Mouse (Mus musculus): ENCODE measurements around the gene Asb8.
A peak's percentile ranks its signal among the peaks of the same experiment; 100 is the strongest.

Asb8 gene

DNA sequence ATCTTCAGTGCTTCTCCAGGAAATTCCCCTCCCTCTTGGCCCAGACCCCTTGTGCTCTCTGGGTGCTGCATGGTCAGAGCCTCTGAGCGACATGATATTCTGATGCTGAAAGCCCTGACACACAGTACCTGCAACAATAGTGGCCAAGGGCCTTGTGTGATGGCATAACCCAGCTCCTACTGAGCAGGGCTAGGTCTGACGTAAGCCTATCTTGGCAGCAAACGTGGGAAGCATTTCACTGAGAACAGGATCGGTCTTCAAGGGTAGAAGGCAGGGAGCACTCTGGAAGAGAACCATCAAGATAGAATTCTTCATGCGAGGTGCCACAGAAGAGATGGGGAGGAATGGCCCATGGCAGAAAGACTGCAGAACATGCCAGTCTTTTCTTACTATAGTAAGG is at the start of gene Asb8:
Asb8 (minus strand) TSS at position 101 of the 400 bp plus-strand sequence.
- no peak for DNase-seq (ENCODE audit: low spot score)

DNA sequence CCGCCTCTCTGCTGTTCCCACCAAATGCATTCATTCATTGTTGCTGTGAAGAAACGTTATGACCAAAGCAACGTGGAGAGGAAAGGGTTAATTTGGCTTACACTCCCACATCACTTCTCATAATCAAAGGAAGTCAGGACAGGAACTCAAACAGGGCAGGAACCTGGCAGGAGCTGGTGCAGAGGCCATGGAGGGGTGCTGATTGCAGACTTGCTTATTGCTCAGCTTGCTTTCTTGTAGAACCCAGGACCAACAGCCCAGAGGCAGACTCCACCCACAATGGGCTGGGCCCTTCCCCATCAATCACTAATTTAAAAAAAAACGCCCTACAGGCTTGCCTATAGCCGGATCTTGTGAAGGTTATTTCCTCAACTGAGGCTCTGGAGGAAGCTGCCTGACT is 48.7 kb upstream of the Asb8 start:
- no peak for DNase-seq (ENCODE audit: low spot score)

GRCm38 (mm10) chr15:98213336-98213870 is 48.0 kb upstream of the Asb8 start:
- DNase-seq (ENCODE audit: low spot score), result no peak

GRCm38 (mm10) chr15:98209676-98210075 is 44.3 kb upstream of the Asb8 start:
- no peak for DNase-seq (ENCODE audit: low spot score)

DNA sequence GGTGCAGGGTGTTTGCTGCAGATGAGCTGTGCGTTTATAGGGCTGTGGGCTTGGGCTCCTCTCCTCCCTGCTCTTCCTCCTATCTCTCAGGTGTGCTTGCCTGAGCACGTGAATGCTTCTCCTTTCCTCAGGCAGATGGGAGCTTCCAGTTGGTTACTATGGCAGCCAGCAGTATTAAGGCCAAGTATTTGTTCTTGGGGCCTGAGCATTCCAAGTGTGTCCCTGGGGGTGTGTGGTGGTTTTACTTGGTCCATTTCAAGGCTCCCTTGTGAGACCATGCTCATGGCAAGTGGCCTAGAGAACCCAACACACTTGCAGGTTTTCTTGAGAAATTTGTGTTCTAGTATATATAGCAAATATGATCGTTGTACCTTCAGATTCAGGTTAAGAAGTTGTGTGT is 30.0 kb upstream of the Asb8 start, which contains the start of gene Olfr288:
Olfr288 (minus strand) TSS at position 101 of the 400 bp plus-strand sequence.
- DNase-seq (ENCODE audit: low spot score), result no peak

GRCm38 (mm10) chr15:98184456-98184855 is 19.0 kb upstream of the Asb8 start:
- no peak for DNase-seq (ENCODE audit: low spot score)

DNA sequence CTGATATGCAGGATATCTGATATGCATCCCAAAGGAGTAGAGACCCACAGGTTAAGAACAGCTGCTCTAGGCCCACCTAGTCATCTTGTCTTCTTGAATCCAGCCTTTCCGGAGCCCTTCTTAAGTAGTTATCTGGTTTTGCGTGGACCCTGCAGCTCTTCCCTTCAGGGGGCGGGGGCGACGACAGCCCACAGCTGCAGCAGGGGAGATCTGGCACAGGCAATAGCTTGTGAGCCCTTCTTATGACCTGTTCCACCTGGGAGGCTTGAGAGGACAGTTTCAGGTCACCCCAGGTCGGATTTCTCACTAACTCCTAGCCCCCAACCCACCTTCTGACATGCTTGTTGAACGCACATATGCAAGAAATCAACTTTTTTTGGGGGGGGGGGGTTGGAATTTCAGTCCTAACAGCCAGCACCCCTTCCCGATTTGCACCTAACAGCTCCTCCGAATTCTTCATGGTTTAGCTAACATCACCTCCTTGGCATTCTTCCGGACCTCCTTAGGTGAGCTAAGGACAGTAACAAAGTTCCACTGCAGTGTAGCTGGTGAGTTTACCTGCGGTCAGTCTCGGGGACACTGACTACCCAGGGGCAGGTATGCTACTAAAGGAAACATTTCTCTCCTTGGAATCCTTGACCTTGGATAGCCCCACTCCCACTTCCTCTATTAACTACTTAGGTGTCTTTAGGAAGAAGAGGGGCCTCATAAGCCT is 16.6 kb upstream of the Asb8 start:
- DNase-seq (ENCODE audit: low spot score), result no peak

GRCm38 (mm10) chr15:98181132-98181711 is 15.8 kb upstream of the Asb8 start:
- DNase-seq (ENCODE audit: low spot score), result peak; percentile 96

GRCm38 (mm10) chr15:98180567-98181131 is 15.2 kb upstream of the Asb8 start:
- no peak for DNase-seq (ENCODE audit: low spot score)

DNA sequence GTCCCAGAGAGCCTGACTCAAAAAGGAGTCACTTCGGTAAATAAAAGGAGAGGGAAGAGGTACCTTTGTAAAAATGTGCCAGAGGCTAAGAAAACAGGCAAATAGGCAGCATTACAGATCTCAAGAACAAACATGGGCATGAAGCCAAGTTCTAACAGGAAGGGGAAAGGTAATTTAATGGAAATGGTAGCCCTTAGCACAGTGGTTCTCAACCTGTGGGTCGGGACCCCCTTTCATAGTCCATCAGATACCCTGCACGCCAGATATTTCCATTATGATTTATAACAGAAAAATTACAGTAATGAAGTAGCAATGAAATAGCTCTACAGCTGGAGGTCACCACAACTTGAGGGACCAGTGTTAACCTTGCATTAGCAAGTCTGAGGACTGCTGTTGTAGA is 11.9 kb upstream of the Asb8 start:
- no peak for DNase-seq (ENCODE audit: low spot score)

DNA sequence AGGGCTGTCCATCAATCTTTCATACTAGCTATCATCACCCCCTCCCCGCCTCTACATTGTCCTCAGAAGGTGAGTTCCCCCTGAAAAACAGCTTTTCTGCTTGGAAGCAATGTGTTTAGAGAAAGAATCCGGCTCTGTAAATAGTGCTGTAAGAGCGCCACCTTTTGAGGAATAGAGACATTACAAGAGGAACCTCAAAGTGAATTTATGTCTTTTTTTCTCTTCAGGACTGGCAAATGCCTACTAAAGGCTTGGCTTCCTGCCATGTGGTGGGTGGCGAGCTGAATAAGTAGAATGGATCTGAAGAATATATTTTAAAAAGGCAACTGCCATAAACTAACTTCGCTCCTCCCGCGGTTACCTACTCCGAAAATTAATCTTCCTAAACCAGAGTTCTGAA is 8.4 kb upstream of the Asb8 start:
- DNase-seq (ENCODE audit: low spot score), result no peak

- DNase-seq (ENCODE audit: low spot score), result no peak
These were observed 6.7 kb upstream of the Asb8 start for GRCm38 (mm10) chr15:98172113-98172512.

DNA sequence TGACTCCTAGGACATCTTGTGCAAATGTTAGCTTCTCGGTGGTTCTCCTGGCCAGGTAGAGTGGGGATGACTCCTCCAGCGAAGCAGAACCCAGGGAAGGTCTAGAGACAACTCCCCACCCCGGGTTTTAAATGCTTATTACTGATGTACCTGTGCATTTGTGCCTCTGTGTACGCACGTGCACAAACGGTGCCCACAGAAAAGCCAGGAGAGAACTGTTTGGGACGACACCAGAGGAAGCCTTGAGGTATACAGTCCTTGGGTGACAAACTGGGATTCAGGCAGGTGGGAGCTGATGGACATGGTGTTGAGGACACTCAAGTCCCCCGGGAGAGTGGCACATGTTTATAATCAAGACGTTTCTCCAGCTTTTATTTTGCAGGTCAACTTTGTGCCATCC is 5.5 kb upstream of the Asb8 start:
- DNase-seq (ENCODE audit: low spot score), result no peak

GRCm38 (mm10) chr15:98170365-98170764 is 4.9 kb upstream of the Asb8 start:
- no peak for DNase-seq (ENCODE audit: low spot score)

DNA sequence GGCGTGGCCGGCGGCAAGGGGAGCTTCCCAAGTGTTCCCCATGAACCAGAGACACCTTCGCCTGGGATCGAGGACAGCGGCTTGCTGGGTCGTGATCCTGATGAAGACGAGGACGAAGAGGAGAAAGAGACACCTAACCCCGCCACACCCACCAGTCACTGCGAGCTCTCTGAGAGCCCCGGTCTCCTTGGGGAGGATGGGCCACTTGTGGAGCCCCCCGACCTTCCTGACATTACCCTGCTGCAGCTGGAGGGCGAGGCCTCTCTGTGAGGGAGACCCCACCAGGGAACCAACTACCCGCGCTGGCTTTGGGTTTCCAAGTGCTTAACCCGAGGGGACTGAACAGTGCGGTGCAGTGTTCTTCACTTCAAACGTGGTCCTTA is 3.2 kb upstream of the Asb8 start:
- DNase-seq (ENCODE audit: low spot score), result no peak

DNA sequence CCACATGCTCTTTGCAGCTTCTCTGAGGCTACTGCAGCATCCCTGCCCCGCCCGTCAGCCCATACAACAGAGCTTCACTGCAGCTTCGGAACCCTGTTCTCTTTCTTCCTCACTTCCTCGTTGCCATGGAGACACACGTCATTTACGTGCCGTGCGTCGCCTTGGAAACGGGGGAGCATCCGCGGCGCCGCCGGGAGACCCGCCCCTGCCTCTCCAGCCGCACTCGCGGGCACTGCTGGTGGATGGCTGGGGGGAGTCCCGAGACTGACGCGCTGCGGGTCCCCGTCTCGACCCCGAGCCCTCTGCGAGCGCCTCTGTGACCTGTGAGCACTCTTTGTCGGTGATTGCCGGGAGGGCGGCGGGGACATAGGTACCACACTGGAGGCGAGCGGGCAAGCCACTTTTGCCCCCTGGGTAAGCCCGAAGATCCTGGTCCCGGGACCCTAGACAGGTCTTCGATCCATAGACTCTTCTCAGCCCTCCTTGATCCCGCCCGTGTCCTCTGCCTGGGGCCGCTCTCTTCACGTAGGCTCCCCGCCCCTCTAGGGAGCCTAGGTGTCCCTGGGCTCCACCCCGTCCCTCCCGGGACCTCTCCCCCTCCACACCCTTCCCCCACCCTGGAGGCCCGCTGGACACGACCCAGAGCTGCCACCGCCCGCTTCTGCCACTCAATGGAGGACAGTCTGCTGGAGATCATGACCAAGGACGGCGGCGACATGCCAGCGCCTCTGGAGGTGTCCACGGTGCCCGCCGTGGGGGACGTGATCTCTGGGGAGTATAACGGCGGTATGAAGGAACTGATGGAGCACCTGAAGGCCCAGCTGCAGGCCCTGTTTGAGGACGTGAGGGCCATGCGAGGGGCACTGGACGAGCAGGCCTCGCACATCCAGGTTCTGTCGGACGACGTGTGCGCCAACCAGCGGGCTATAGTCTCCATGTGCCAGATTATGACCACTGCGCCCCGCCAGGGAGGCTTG is 2.5 kb upstream of the Asb8 start:
- peak; percentile 83 for DNase-seq (ENCODE audit: low spot score)

DNA sequence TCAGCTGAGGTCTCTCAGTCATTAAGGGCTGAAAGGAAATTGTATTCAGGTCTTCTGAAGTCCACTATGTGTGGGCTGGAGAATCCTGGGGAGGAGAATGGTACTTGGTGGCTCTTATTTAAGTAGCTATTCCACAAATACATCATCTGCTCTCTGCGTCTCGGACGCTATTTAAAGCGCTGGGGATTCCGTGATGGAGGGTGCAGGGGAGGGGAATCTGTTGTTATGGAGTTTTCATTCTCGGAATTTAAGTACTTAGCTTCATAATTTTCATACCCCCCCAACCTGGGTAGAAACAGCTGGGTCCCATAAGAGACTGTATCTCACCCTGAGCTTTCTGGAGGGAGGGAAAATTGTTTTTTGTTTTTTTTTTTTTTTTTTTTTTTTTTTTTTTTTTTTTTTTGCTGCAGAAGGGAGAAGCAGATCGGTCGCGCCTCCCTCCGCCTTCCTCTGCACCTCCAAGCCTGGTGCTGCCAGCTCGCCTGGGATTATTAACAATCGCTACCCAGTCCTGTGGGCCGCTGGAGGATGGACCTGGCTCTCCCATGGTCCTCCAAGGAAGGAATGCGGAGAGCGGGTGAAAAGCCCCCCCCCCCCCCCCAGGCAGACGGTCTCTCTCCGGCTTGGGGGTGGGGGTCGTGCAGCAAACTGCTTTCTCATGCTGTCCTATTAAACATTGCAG is 1.7 kb upstream of the Asb8 start, which contains the start of gene Ccdc184:
Ccdc184 (plus strand) TSS at position 196 of the 682 bp plus-strand sequence.
- no peak for DNase-seq (ENCODE audit: low spot score)

DNA sequence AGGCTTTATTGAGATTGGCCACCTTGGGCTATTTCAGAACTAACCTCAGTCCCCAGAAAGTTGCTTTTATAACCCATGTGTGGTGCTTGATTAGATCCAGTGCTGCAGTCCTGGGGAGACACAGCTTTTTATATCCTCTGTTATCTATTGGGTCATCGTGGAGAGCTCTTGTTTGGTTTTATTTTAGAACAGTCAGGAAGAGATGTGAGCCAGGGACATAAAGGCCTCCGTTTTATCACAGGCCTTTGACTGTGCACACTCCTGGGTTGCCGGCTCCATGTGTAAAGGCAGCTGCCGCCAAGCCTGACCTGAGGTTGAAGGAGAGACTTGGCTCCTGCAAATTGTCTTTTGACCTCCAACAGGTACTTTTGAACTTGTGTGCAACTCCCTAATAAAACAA is 2.9 kb downstream of the Asb8 start:
- DNase-seq (ENCODE audit: low spot score), result no peak

DNA sequence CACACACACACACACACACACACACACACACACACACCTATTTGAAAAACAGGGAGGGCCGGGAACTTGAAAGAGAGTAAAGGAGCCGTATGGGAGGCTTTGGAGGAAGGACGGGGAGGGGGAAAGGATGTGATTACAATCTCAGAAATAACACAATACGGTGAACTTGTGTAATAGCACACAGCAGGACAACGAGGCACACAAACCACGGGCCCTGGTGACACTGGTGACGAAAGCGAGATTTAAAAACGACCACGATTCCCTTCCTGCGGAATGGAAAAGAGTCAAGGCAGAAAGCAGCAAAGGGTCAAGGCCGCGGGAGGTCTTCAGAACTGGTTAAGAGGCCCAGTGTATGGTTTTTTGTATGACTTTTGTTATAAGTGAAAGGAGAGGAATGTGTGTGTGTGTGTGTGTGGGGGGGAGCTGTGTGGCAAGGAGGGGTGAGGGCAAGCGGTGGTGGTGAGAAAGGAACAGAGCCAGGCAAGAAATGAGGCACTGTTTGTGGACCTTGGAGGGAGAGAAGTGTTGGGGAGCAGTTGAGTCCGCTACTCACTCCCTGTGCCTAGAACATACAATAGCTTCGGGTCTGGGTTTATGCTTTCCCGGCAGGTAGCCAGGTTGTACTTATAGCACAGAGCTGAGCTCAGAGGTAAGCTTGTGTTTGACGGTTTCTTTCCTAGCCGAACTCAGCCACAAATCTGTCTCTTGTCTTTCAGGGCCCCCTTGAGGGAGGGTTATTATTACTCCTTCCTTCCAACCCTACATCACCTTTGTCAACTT is 4.2 kb downstream of the Asb8 start:
- DNase-seq (ENCODE audit: low spot score), result no peak

DNA sequence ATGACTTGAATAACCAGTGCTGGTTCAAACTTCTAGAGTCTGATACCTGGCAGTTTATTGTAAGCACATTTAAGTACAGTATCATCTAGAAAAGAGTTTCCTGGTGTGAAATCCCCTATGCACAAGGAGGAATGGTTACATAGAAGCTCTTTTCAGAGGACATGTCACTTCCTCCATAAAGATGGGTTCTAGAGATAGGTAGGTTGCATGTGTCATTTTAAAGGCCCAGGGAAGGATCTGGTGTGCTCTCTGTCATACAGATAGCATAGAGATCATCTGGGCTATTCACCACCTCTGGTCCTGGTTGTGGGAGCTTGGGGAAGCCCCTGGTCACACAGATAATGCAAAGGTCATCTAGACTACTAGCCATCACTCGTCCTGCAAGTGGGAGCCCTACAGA is 8.2 kb downstream of the Asb8 start:
- no peak for DNase-seq (ENCODE audit: low spot score)

GRCm38 (mm10) chr15:98155944-98156343 is 9.5 kb downstream of the Asb8 start:
- DNase-seq (ENCODE audit: low spot score), result peak; percentile 38

Data from urinary bladder, postnatal 14 days (tissue).